Mouse (Mus musculus) MEL (cell line): ENCODE results near the gene Pomgnt1. TPM values are rescaled to one million over a fixed set of nuclear protein-coding genes. Genes with fewer than 3 reads are reported as not detected.

Experiments used
- DNase-seq: peaks from one replicate; pipeline ENCODE4 v3.0.0; 2011; ENCODE audit warnings: low read depth, low spot score
- H3K27ac ChIP-seq: 2 replicates; pipeline ENCODE4 v1.5.1; 2012; ENCODE audit warnings: low read depth, mild to moderate bottlenecking, control low read depth, low read length, moderate library complexity; ENCODE audit not compliant: control insufficient read depth
- H3K27me3 ChIP-seq, 2 experiments: fragments of 150-350 bp in 1 of 2; sonication (generic) in 1 of 2; 2 replicates each; pipeline ENCODE4 v1.6.1; 2012; ENCODE audit warnings: low read length in 2 of 2, mild to moderate bottlenecking in 2 of 2, improper control_type of control experiment in 1 of 2, moderate library complexity in 1 of 2; ENCODE audit not compliant: insufficient read depth in 2 of 2, control insufficient read depth in 1 of 2
- H3K36me3 ChIP-seq, 2 experiments: 2 replicates each; pipeline ENCODE4 v1.6.1; 2012 to 2014; ENCODE audit warnings: low read length in 2 of 2, improper control_type of control experiment in 1 of 2, inconsistent platforms in 1 of 2, mild to moderate bottlenecking in 1 of 2; ENCODE audit not compliant: insufficient read depth in 2 of 2, control insufficient read depth in 1 of 2
- H3K4me1 ChIP-seq, 2 experiments: fragments of 150-350 bp in 1 of 2; sonication (generic) in 1 of 2; 2 replicates each; pipeline ENCODE4 v1.6.1; 2012; ENCODE audit warnings: low read length in 2 of 2, improper control_type of control experiment in 1 of 2, mild to moderate bottlenecking in 1 of 2; ENCODE audit not compliant: insufficient read depth in 2 of 2, control insufficient read depth in 1 of 2
- H3K4me3 ChIP-seq, 2 experiments: fragments of 150-350 bp in 1 of 2; sonication (generic) in 1 of 2; 2 replicates each; pipeline ENCODE4 v1.5.1; 2012; ENCODE audit warnings: low read depth in 2 of 2, low read length in 2 of 2, mild to moderate bottlenecking in 2 of 2, moderate library complexity in 2 of 2, control low read depth in 1 of 2, improper control_type of control experiment in 1 of 2; ENCODE audit not compliant: control insufficient read depth in 1 of 2, insufficient read depth in 1 of 2
- H3K79me2 ChIP-seq: 2 replicates; pipeline ENCODE4 v1.6.1; 2012; ENCODE audit warnings: mild to moderate bottlenecking, low read length, moderate library complexity; ENCODE audit not compliant: control insufficient read depth, poor library complexity, insufficient read depth
- H3K9ac ChIP-seq: 2 replicates; pipeline ENCODE4 v1.6.1; 2012; ENCODE audit warnings: low read depth, mild to moderate bottlenecking, control low read depth, low read length, moderate library complexity; ENCODE audit not compliant: control insufficient read depth, poor library complexity, severe bottlenecking
- H3K9me3 ChIP-seq: fragments of 150-350 bp; sonication (generic); replicated peaks from 2 replicates; pipeline ENCODE4 v1.6.1; 2012; ENCODE audit warnings: mild to moderate bottlenecking, low read length, improper control_type of control experiment, moderate library complexity; ENCODE audit not compliant: insufficient read depth
- BHLHE40 ChIP-seq: IDR thresholded peaks from 2 replicates; pipeline ENCODE4 v1.6.1; 2012; ENCODE audit warnings: low read depth, mild to moderate bottlenecking, inconsistent platforms, low read length, improper control_type of control experiment, borderline replicate concordance
- CHD1 ChIP-seq: IDR thresholded peaks from 2 replicates; pipeline ENCODE4 v1.6.1; 2012; ENCODE audit warnings: low read depth, mild to moderate bottlenecking, inconsistent platforms, low read length, improper control_type of control experiment
- CHD2 ChIP-seq: IDR thresholded peaks from 2 replicates; pipeline ENCODE4 v1.6.1; 2011; ENCODE audit warnings: low read length, improper control_type of control experiment
- CTCF ChIP-seq, 3 experiments: IDR thresholded peaks in 2 of 3; conservative IDR thresholded peaks in 1 of 3; 2 replicates each; pipeline ENCODE4 v1.5.1; 2011 to 2012; ENCODE audit warnings: low read length in 3 of 3, low read depth in 2 of 3, mild to moderate bottlenecking in 2 of 3, improper control_type of control experiment in 1 of 3, inconsistent platforms in 1 of 3, mixed read lengths in 1 of 3, moderate library complexity in 1 of 3; ENCODE audit not compliant: control insufficient read depth in 1 of 3, insufficient read depth in 1 of 3, poor library complexity in 1 of 3, severe bottlenecking in 1 of 3
- E2F4 ChIP-seq: IDR thresholded peaks from 2 replicates; pipeline ENCODE4 v1.6.1; 2011; ENCODE audit warnings: low read depth, low read length, improper control_type of control experiment, borderline replicate concordance
- ELF1 ChIP-seq: IDR thresholded peaks from 2 replicates; pipeline ENCODE4 v1.6.1; 2014; ENCODE audit warnings: low read depth, mild to moderate bottlenecking, inconsistent platforms, low read length, improper control_type of control experiment, moderate library complexity
- ETS1 ChIP-seq: IDR thresholded peaks from 2 replicates; pipeline ENCODE4 v1.6.1; 2012; ENCODE audit warnings: low read depth, mild to moderate bottlenecking, inconsistent platforms, low read length, improper control_type of control experiment, moderate library complexity
- GATA1 ChIP-seq: IDR thresholded peaks from 2 replicates; pipeline ENCODE4 v1.6.1; 2011; ENCODE audit warnings: low read depth, low read length, improper control_type of control experiment
- HCFC1 ChIP-seq: IDR thresholded peaks from 2 replicates; pipeline ENCODE4 v1.6.1; 2012; ENCODE audit warnings: low read depth, mild to moderate bottlenecking, inconsistent platforms, low read length, improper control_type of control experiment, moderate library complexity
- KAT2A ChIP-seq: conservative IDR thresholded peaks from 2 replicates; pipeline ENCODE4 v1.6.1; 2012; ENCODE audit warnings: low read depth, low read length, improper control_type of control experiment, inconsistent platforms
- MAFK ChIP-seq: IDR thresholded peaks from 2 replicates; pipeline ENCODE4 v1.6.1; 2011; ENCODE audit warnings: low read depth, mild to moderate bottlenecking, low read length, improper control_type of control experiment, borderline replicate concordance
- MAX ChIP-seq: IDR thresholded peaks from 2 replicates; pipeline ENCODE4 v1.6.1; 2011; ENCODE audit warnings: low read length, improper control_type of control experiment
- MAZ ChIP-seq: IDR thresholded peaks from 2 replicates; pipeline ENCODE4 v1.6.1; 2012; ENCODE audit warnings: low read depth, mild to moderate bottlenecking, inconsistent platforms, low read length, improper control_type of control experiment
- MEF2A ChIP-seq: IDR thresholded peaks from 2 replicates; pipeline ENCODE4 v1.6.1; 2014; ENCODE audit warnings: low read depth, mild to moderate bottlenecking, inconsistent platforms, low read length, improper control_type of control experiment; ENCODE audit not compliant: poor library complexity, insufficient replicate concordance, severe bottlenecking; ENCODE audit errors: extremely low read depth
- MYB ChIP-seq: IDR thresholded peaks from 2 replicates; pipeline ENCODE4 v1.6.1; 2011; ENCODE audit warnings: mild to moderate bottlenecking, low read depth, low read length, improper control_type of control experiment
- MYC ChIP-seq: IDR thresholded peaks from 2 replicates; pipeline ENCODE4 v1.6.1; 2011; ENCODE audit warnings: low read depth, mild to moderate bottlenecking, low read length, improper control_type of control experiment, moderate library complexity
- NELFE ChIP-seq: IDR thresholded peaks from 2 replicates; pipeline ENCODE4 v1.6.1; 2011; ENCODE audit warnings: low read depth, low read length, improper control_type of control experiment
- NRF1 ChIP-seq: IDR thresholded peaks from 2 replicates; pipeline ENCODE4 v1.6.1; 2014; ENCODE audit warnings: low read depth, mild to moderate bottlenecking, inconsistent platforms, low read length, improper control_type of control experiment, moderate library complexity; ENCODE audit not compliant: poor library complexity, insufficient read depth, severe bottlenecking
- POLR2A ChIP-seq, 2 experiments: IDR thresholded peaks; 2 replicates each; pipeline ENCODE4 v1.6.1; 2011 to 2012; ENCODE audit warnings: low read length in 2 of 2, mild to moderate bottlenecking in 2 of 2, control low read depth in 1 of 2, improper control_type of control experiment in 1 of 2, low read depth in 1 of 2, moderate library complexity in 1 of 2; ENCODE audit not compliant: control insufficient read depth in 1 of 2, insufficient read depth in 1 of 2, poor library complexity in 1 of 2
- POLR2AphosphoS5 ChIP-seq: IDR thresholded peaks from 2 replicates; pipeline ENCODE4 v1.6.1; 2012; ENCODE audit warnings: low read depth, borderline replicate concordance, mild to moderate bottlenecking, inconsistent platforms, low read length, moderate library complexity, mixed read lengths
- RAD21 ChIP-seq: IDR thresholded peaks from 2 replicates; pipeline ENCODE4 v1.6.1; 2011; ENCODE audit warnings: mild to moderate bottlenecking, low read depth, low read length, improper control_type of control experiment
- RCOR1 ChIP-seq: IDR thresholded peaks from 2 replicates; pipeline ENCODE4 v1.6.1; 2012; ENCODE audit warnings: low read depth, mild to moderate bottlenecking, inconsistent platforms, low read length, improper control_type of control experiment
- SIN3A ChIP-seq: IDR thresholded peaks from 2 replicates; pipeline ENCODE4 v1.6.1; 2012; ENCODE audit warnings: low read length, improper control_type of control experiment, inconsistent platforms
- SMC3 ChIP-seq: IDR thresholded peaks from 2 replicates; pipeline ENCODE4 v1.6.1; 2011; ENCODE audit warnings: low read depth, low read length, improper control_type of control experiment
- TAL1 ChIP-seq: IDR thresholded peaks from 2 replicates; pipeline ENCODE4 v1.6.1; 2012; ENCODE audit warnings: mild to moderate bottlenecking, inconsistent platforms, low read length, moderate library complexity, mixed read lengths
- TBP ChIP-seq: IDR thresholded peaks from 2 replicates; pipeline ENCODE4 v1.8.0; 2011; ENCODE audit warnings: low read depth, low read length, improper control_type of control experiment
- TCF12 ChIP-seq: IDR thresholded peaks from 2 replicates; pipeline ENCODE4 v1.6.1; 2014; ENCODE audit warnings: low read depth, mild to moderate bottlenecking, inconsistent platforms, low read length, improper control_type of control experiment, moderate library complexity
- UBTF ChIP-seq: IDR thresholded peaks from 2 replicates; pipeline ENCODE4 v1.6.1; 2012; ENCODE audit warnings: low read depth, mild to moderate bottlenecking, inconsistent platforms, low read length, improper control_type of control experiment, moderate library complexity, borderline replicate concordance; ENCODE audit not compliant: insufficient read depth
- USF1 ChIP-seq: IDR thresholded peaks from 2 replicates; pipeline ENCODE4 v1.6.1; 2014; ENCODE audit warnings: low read depth, mild to moderate bottlenecking, inconsistent platforms, low read length, improper control_type of control experiment, moderate library complexity
- USF2 ChIP-seq, 2 experiments: IDR thresholded peaks; 2 replicates each; pipeline ENCODE4 v1.6.1; 2011 to 2012; ENCODE audit warnings: improper control_type of control experiment in 2 of 2, low read length in 2 of 2, borderline replicate concordance in 1 of 2, inconsistent platforms in 1 of 2, low read depth in 1 of 2, mild to moderate bottlenecking in 1 of 2; ENCODE audit not compliant: insufficient read depth in 1 of 2
- ZC3H11A ChIP-seq: IDR thresholded peaks from 2 replicates; pipeline ENCODE4 v1.6.1; 2012; ENCODE audit warnings: low read depth, mild to moderate bottlenecking, inconsistent platforms, low read length, improper control_type of control experiment
- ZMIZ1 ChIP-seq: IDR thresholded peaks from 2 replicates; pipeline ENCODE4 v1.6.1; 2012; ENCODE audit warnings: low read depth, mild to moderate bottlenecking, inconsistent platforms, low read length, improper control_type of control experiment, moderate library complexity
- polyA plus RNA-seq, 2 experiments: library from polyadenylated mRNA; stranded (reverse) in 1 of 2; unstranded in 1 of 2; fragments of >175 nt in 1 of 2; fragments of >200 nt in 1 of 2; gene quantifications; 2 replicates each; pipeline versions ENCODE4 v1.2.1 to v1.2.4; 2012; ENCODE audit warnings: low replicate concordance in 2 of 2, low read depth in 1 of 2; ENCODE audit not compliant: insufficient read length in 2 of 2, insufficient read depth in 1 of 2, missing spikeins in 1 of 2
- total RNA-seq: library from RNA; depleted of rRNA; stranded (reverse); fragments of 300-350 nt; gene quantifications from 2 replicates; pipeline ENCODE4 v1.2.3, GENCODE M21; 2012

Gene Pomgnt1
- total and polyA plus RNA-seq, 3 experiments = 33.6 to 35.3 TPM; not detected in 1

DNA sequence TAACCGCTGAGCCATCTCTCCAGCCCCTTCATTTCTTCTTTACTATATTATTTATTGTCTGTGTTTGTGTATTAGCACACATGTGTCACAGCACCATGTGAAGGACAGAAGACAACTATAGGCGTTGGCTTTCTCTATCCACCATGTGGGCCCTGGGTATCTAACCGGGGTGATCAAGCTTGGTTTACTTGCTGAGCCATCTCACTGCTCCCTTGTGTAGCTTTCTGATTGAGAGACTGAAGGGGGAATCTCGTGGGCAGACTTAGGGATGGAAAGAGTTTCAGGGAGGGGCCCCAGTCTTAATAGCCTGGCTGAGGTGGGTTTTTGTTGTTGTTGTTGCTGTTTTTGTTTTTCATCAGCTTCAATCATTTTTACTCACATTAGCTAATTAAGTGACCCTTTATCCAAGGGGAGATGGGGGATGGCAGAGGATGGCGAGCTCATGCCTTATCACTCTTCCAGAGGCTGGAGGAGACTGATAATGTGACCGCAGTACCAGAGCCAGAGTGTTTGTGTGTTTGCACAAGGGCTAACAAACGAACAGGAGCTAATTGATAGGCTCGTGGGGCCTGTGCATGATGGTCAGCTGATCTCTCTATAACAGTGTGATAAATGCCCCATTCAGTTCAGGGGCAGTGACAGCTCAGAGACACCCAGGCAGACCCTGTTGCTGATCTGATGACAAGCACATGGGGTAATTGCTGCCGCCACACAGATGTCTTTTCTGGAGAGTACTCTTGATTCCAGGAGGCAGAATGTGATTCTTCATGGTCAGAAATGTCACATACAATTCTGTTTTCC lies 70.1 kb downstream of the Pomgnt1 start (continued):
- TF ChIP-seq ETS1 = peak; percentile 87
- TF ChIP-seq POLR2AphosphoS5 = no peak
- no peak for TF ChIP-seq CTCF (IDR thresholded peaks at IDR 0.05 in 2 of 3, conservative IDR thresholded peaks at IDR 0.05 in 1 of 3; ENCODE audit: control insufficient read depth in 1 of 3, insufficient read depth in 1 of 3, low read depth in 2 of 3, low read length in 3 of 3, poor library complexity in 1 of 3, severe bottlenecking in 1 of 3)
- TF ChIP-seq UBTF = no peak
- TF ChIP-seq TCF12 = peak; percentile 95
- TF ChIP-seq NELFE = no peak
- 0 out of 2 replicates have a peak, but pooled peaks have one; percentile 36 for TF ChIP-seq MYB
- no peak for TF ChIP-seq POLR2A (IDR thresholded peaks at IDR 0.05; ENCODE audit: control insufficient read depth in 1 of 2, insufficient read depth in 1 of 2, low read depth in 1 of 2, low read length in 2 of 2, poor library complexity in 1 of 2)
- no peak for TF ChIP-seq MAZ
- peak; percentile 89 for TF ChIP-seq TBP
- peak; percentile 54; the same call in 1 of the 2 replicates for TF ChIP-seq MAX
- TF ChIP-seq RCOR1 = peak; percentile 86
- TF ChIP-seq, all 39 proteins: peak for 14

DNA sequence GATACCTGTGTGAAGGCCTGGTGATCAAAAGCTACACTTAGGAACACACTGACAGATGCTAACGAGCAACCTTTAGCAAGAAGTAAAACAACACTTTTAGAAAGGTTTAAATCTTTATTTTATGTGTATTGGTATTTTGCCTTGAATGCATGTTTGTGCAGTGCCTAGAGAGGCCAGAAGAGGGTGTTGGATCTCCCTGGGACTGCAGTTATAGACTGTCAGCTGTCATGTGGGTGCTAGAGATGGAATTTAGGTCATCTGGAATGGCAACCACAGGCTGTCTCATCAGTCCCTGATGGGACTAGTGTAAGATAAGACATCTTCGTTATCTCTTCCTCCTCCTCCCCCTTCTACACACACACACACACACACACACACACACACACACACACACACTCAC lies 74.8 kb downstream of the Pomgnt1 start:
- DNase-seq = peak; percentile 53
- Histone ChIP-seq H3K4me3 (no peak overlapping the region), H3K4me1 (peaks cover 6 to 12% of the 10 kb centered on the region in 2 experiments; a peak in 3 of 4 replicates), H3K79me2 (no peaks in the 10 kb centered on the region), H3K27ac (no peak overlapping the region), H3K9me3 (no peaks in the 10 kb centered on the region), H3K9ac (no peak overlapping the region), H3K27me3 (no peaks in the 10 kb centered on the region), H3K36me3 (peaks cover 0 to 12% of the 10 kb centered on the region in 2 experiments; a peak in 2 of 4 replicates)
- TF ChIP-seq E2F4 = no peak
- no peak for TF ChIP-seq MYC
- no peak for TF ChIP-seq SIN3A
- TF ChIP-seq CHD2 = no peak
- no peak for TF ChIP-seq BHLHE40
- no peak for TF ChIP-seq MAX
- TF ChIP-seq KAT2A = no peak
- no peak for TF ChIP-seq ZMIZ1
- no peak for TF ChIP-seq MYB
- no peak for TF ChIP-seq NELFE
- no peak for TF ChIP-seq TAL1
- TF ChIP-seq NRF1 = no peak
- TF ChIP-seq MEF2A = no peak
- TF ChIP-seq MAFK = no peak
- TF ChIP-seq GATA1 = no peak
- no peak; the same call in 1 of the 2 replicates for TF ChIP-seq ZC3H11A
- no peak for TF ChIP-seq ELF1
- no peak for TF ChIP-seq POLR2A (IDR thresholded peaks at IDR 0.05; ENCODE audit: control insufficient read depth in 1 of 2, insufficient read depth in 1 of 2, low read depth in 1 of 2, low read length in 2 of 2, poor library complexity in 1 of 2)
- TF ChIP-seq ETS1 = no peak
- no peak for TF ChIP-seq USF2 (IDR thresholded peaks at IDR 0.05; ENCODE audit: borderline replicate concordance in 1 of 2, insufficient read depth in 1 of 2, low read depth in 1 of 2, low read length in 2 of 2)
- no peak for TF ChIP-seq MAZ
- no peak for TF ChIP-seq CHD1
- TF ChIP-seq CTCF (IDR thresholded peaks at IDR 0.05 in 2 of 3, conservative IDR thresholded peaks at IDR 0.05 in 1 of 3; ENCODE audit: control insufficient read depth in 1 of 3, insufficient read depth in 1 of 3, low read depth in 2 of 3, low read length in 3 of 3, poor library complexity in 1 of 3, severe bottlenecking in 1 of 3) = peak; percentile 38 to 59 (median 55)
- peak; percentile 54 for TF ChIP-seq SMC3
- no peak for TF ChIP-seq HCFC1
- 0 out of 2 replicates have a peak, but pooled peaks have one; percentile 23 for TF ChIP-seq USF1
- peak; percentile 42 for TF ChIP-seq RAD21
